Mouse (Mus musculus): Measurements from ENCODE around the gene Kng1.
"Not testable (repeated sequence)": the region's sequence is repeated elsewhere in the genome, so short reads cannot be mapped to it uniquely, and the experiment has no call there.

Gene Kng1

GRCm38 (mm10) chr16:23095581-23095980, 37.9 kb downstream of the Kng1 start:
- DNase-seq, result not testable (repeated sequence)

DNA sequence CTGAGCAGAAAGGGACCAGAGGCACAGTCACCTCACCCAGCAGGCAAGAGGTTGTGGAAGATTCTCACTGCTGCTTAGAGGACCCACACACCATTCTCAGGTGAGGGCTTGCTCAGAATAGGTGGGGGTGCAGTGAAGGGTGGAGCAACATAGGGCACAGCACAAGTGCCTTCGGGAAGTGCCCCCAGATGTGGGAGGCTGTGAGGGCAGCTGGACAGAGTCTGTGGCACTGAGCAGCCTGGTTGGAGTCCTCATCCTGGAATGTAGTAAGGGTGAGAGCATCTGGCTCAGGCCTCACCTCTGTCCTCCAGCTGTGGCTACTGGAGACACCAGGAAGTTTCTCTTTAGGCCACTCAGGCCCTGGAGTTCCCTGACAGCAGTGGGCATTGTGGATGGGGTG, 39.2 kb downstream of the Kng1 start:
- DNase-seq, result not testable (repeated sequence)

- not testable (repeated sequence) for DNase-seq
Measured at GRCm38 (mm10) chr16:23097290-23098104, 39.8 kb downstream of the Kng1 start.

DNA sequence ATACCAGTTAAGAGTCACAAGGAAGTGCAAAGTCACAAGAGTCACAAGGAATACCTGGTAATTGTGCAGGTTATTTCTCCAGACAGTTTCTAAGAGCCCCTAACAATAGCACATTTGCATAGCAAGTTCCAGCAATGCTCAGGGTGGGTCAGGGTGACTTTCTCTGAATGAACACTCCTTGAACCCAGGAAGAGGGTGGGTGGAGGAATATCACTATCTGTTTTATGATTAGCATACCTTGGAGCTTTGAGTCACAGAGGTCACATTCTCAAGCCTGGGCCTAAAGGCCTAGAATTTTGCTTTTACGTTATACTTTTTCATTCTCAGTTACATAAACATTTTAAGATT, 40.4 kb downstream of the Kng1 start:
- not testable (repeated sequence) for DNase-seq

- no peak for DNase-seq
Measured at GRCm38 (mm10) chr16:23099632-23100031, 42.0 kb downstream of the Kng1 start.

GRCm38 (mm10) chr16:23100099-23100575, 42.5 kb downstream of the Kng1 start:
- DNase-seq, result peak; percentile 17

DNA sequence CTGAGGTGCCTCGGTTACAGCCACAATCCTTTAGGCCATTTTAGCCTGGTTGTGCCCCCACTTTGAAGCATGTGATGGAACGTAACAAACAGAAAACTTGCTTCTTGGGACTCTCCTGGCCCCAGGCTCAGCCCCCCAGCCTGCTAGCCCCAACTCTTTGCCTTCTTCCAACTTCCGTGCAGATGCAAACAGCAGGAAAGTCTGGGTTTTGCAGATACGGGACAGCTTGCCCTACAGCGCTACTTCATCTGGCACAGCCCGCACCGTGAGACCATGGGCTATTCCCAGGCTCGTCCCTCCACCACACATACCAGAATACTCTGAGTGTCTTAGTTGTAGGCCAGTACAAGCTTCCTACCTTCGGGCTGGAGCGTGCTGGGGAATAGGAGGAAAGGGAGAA, 42.9 kb downstream of the Kng1 start:
- DNase-seq, result no peak

GRCm38 (mm10) chr16:23102340-23103037, 44.8 kb downstream of the Kng1 start:
- DNase-seq, result no peak

DNA sequence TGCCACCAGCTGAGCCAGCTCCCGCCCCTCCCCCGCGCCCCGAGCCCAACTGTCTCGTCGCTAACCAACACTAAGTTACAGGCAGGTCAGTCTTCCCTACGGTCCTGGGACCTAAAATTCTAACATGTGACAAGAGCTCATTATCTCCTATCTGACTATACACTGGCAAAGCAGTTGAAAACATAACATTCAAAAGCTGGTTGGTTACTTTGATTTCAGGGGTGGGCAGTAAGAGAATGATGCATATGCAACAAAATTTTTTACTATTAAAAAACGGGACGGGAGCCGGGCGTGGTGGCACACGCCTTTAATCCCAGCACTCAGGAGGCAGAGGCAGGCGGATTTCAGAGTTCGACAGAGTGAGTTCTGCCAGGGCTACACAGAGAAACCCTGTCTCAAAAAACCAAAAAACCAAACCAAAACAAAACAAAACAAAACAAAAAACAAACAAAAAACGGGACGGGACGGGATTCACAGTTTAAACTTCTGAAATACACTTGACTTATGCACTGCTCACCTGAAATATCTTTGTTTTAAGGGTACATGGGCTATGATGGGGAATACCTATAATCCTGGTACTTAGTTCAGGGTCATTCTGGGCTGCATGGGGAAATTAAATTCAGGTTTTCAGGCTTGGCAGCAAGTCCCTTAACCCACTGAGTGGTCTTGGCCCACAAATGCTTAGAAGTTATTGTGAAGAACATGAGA, 45.5 kb downstream of the Kng1 start:
- no peak for DNase-seq

DNA sequence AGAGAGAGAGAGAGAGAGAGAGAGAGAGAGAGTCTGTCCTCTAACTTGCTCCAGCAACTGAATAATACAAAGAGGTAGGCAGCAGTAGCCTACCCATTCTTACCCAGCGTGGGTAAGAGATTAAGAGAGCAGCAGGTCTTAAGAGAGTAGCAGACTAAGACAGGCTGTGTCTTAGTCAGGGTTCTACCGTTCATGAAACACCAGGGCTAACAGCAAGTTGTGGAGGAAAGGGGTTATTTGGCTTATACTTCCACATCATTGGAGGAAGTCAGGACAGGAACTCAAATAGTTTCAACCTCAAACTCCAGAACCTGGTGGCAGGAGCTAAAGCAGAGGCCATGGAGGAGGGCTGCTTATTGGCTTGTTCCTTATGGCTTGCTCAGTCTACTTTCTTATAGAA, 46.2 kb downstream of the Kng1 start:
- DNase-seq, result no peak

GRCm38 (mm10) chr16:23106121-23106520, 48.5 kb downstream of the Kng1 start:
- no peak for DNase-seq

- peak; percentile 92 for DNase-seq
Measured at GRCm38 (mm10) chr16:23107231-23107942, 49.7 kb downstream of the Kng1 start, which contains the start of gene Eif4a2. TSS of gene Eif4a2 (plus strand) at chr16:23107444.

DNA sequence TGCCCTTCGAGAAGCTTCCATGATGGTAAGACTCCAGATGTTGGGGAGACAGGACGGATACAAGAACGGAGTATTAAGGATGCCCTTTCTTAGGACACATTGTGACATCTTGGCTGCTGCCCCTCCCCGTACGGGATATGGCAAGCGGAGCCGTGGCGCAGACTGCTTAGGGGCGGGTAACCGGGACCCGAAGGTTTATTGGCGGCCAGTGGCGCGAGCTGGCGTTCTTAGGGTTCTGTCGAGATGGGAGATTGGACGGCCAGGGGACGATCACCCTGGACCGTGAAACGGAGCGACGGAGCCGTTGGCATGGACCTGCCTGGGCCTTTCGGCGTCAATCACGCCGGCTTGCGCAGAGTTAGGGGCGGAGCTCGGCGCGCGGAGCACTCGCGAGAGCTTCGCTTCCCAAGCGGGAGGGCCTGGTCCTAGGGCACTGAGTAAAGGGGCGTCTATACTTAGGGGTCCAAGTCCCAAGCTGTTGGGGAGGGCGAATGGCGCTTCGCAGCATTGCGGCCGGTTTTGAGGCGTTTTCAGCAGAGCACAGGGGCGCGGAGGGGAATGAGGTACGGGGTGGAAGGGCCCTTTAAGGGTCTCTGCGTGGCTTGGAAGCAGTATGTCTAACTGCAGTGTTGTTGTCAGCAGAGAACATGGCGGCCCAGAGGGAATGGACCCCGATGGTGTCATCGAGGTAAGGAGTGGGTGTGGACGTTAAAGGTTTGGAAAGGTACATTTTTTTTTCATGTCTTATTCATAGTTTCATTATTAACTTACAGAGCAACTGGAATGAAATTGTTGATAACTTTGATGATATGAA, 50.5 kb downstream of the Kng1 start:
- DNase-seq, result peak; percentile 87

DNA sequence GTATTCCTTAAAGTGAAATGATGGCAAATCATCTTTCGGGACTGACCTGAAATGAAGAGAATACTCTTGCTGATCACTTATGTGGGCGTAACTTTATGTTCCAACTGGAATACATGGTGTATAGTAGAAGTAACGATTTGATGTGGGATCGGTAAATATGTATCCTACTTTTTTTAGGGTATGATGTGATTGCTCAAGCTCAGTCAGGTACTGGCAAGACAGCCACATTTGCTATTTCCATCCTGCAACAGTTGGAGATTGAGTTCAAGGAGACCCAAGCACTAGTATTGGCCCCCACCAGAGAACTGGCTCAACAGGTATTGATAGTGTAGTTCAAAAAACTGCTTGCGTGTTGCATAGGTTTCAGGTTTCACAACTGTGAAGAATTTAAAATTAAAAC, 51.3 kb downstream of the Kng1 start:
- no peak for DNase-seq

- DNase-seq, result no peak
Measured at GRCm38 (mm10) chr16:23109350-23110280, 52.0 kb downstream of the Kng1 start.

- no peak for DNase-seq
Measured at GRCm38 (mm10) chr16:23112348-23112747, 54.7 kb downstream of the Kng1 start.

DNA sequence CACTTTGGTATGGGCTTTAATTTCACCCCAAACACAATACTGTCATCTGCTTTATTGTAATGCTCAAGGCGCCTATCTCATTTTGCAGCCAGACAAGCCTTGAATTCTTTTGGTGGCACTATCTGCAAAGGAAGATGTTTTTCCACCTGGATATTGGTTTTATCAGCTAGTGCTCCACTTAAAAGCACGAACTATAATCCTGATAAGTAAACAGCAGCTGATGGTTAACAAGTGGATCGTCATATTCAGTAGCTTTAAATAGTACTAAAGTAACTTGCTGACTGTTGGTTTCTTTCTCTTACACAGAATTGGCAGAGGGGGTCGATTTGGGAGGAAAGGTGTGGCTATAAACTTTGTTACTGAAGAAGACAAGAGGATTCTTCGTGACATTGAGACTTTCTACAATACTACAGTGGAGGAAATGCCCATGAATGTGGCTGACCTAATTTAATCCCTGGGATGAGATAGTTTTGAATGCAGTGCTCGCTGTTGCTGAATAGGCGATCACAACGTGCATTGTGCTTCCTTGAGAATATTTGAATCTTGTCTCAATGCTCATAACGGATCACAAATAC, 55.3 kb downstream of the Kng1 start:
- DNase-seq, result no peak

GRCm38 (mm10) chr16:23113903-23114302, 56.2 kb downstream of the Kng1 start:
- no peak for DNase-seq

DNA sequence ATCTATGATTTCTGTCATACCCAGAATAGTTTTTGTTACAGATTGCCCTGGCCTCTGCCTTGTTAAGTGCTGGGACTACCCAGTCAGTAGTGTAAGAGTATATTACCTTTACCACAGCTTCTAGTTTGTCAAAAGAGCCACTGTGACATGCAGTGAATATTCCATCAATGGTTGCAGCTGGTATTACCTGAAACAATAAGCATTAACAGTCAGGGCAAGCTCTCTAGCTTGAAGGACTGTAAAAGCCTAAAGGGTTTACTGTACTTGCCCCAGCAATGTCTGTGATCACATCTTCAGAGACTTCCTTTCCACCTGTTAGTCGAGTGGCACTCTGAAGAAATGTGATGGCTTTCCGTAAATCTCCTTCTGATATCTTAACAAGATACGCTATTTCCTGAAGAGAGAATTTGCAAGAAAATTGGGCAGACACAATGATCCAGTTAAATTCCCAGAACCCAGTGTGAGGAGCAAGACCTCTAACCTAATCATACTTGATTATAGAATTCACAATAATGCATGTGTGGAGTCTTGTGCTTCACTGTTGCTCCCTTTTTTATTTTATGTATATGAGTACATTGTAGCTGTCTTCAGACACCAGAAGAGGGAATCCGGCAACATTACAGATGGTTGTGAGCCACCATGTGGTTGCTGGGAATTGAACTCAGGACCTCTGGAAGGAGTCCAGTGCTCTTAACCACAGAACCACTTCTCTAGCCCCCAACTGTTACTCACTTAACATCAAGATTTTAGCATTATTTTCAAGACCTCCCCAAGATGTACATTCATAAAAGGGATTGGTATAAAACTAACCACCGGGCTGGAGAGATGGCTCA, 56.9 kb downstream of the Kng1 start:
- no peak for DNase-seq

Measured in lung, postnatal 14 days (tissue).